Mouse (Mus musculus): Measurements from ENCODE around the gene Ddit4. TPM values are rescaled to one million over a fixed set of nuclear protein-coding genes. Genes with fewer than 3 reads are reported as not detected.
A peak's percentile ranks its signal among the peaks of the same experiment; 100 is the strongest.

Ddit4 gene
- polyA plus RNA-seq, 1 experiment from 2014 or later: 5.2 TPM

DNA sequence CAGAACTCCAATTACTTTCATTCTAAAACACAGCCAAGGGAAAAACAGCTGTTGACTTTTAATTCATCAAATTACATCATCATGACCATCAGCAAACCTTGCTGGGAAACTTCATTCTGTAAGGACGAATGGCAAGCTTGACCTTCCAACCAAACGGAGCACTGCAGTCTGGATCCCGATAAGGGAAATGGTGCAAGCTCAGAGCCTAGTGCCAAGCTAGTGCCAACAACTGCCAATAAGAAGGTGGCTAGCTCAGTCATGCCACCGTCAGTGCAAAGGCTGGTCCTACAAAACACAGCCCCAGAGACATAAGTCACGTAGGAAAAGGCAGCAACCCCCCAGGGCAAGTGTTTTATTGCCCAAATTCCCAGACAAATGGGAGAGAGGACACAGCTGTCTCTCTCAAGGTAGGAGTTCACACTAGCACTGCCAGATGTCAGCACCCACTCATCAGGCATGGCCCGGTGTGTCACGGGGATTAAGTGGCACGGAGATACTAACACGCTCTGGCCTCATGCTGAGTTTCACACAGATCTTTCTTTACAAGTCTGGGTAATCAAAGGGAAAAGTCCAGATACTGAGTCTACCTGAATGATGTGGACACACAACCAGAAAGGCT lies 39.7 kb upstream of the Ddit4 start:
- no peak overlapping the region for H3K27ac ChIP-seq (ENCODE audit: low read depth)
- H3K9ac ChIP-seq (replicated peaks): no peak overlapping the region
- peaks cover 67% of the 10 kb centered on the region for H3K36me3 ChIP-seq (replicated peaks; ENCODE audit: insufficient read depth, low read length)
- TF ChIP-seq EP300 (IDR thresholded peaks at IDR 0.05; ENCODE audit: low read depth): no peak
- TF ChIP-seq CTCF (IDR thresholded peaks at IDR 0.05; ENCODE audit: low read depth): no peak
- ATAC-seq: no peak
- H3K4me1 ChIP-seq (ENCODE audit: insufficient read depth): no peaks in the 10 kb centered on the region
- no peak overlapping the region for H3K4me3 ChIP-seq (ENCODE audit: low read depth, low read length)
- no peak for DNase-seq
- no peak overlapping the region for H3K4me2 ChIP-seq (ENCODE audit: low read depth, low read length)
- no peaks in the 10 kb centered on the region for H3K27me3 ChIP-seq (ENCODE audit: insufficient read depth, low read length)
- WGBS (ENCODE audit: insufficient replicate concordance): 88% methylated on average over 9 of the region's 9 CpGs
- no peaks in the 10 kb centered on the region for H3K9me3 ChIP-seq (ENCODE audit: low read length)

DNA sequence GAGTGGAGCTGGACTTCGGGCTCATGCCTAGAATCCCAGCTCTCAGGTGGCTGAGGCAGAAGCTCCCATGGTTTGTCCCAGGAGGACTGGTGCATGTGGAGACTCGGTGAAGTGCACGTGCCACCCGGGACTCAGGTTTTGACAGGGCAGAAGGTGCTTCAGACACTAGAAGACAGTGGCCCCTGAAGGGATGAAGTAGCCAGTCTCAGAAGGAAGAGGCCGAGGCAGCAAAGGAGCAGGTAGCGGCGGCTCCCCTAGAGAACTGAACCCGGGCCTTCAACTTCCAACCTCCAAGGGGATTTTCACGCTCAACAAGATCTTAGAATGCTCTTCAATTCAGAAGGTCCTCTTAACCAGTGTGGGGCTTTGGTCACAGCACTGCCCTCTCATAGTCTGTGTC lies 38.8 kb upstream of the Ddit4 start:
- Histone ChIP-seq H3K4me2 (ENCODE audit: low read depth, low read length) (no peak overlapping the region), H3K4me3 (ENCODE audit: low read depth, low read length) (no peak overlapping the region), H3K9me3 (ENCODE audit: low read length) (no peaks in the 10 kb centered on the region), H3K4me1 (ENCODE audit: insufficient read depth) (no peaks in the 10 kb centered on the region), H3K27ac (ENCODE audit: low read depth) (no peak overlapping the region), H3K9ac (replicated peaks) (no peak overlapping the region), H3K27me3 (ENCODE audit: insufficient read depth, low read length) (no peaks in the 10 kb centered on the region), H3K36me3 (replicated peaks; ENCODE audit: insufficient read depth, low read length) (peaks cover 66% of the 10 kb centered on the region)
- 89% methylated on average over 9 of the region's 9 CpGs for WGBS (ENCODE audit: insufficient replicate concordance)
- DNase-seq (no peak), ATAC-seq (no peak)
- TF ChIP-seq CTCF (IDR thresholded peaks at IDR 0.05; ENCODE audit: low read depth): no peak
- no peak for TF ChIP-seq EP300 (IDR thresholded peaks at IDR 0.05; ENCODE audit: low read depth)

DNA sequence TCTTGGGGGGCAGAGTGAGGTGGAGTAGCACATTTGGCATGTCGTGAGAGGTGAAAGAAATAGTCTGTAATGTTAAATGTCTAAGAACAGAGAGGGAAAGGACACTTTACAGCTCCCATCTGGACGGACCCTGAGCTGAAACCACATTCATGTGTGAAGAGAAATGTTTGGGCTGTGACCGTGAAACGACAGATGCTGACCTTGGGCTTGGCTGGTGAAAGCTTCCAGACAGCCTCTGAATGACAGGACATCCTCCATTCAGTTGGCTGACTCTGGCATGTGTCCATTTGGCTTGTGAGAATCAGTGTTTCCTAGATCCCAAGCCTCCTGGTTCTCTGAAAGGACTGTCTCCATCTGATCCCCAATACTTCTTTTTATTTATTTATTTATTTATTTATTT lies 36.4 kb upstream of the Ddit4 start:
- H3K4me2 ChIP-seq (ENCODE audit: low read depth, low read length): no peak overlapping the region
- 83% methylated on average over 4 of the region's 4 CpGs for WGBS (ENCODE audit: insufficient replicate concordance)
- ATAC-seq (no peak), DNase-seq (no peak)
- TF ChIP-seq CTCF (IDR thresholded peaks at IDR 0.05; ENCODE audit: low read depth) (no peak), EP300 (IDR thresholded peaks at IDR 0.05; ENCODE audit: low read depth) (no peak)
- H3K27ac ChIP-seq (ENCODE audit: low read depth): no peak overlapping the region
- no peaks in the 10 kb centered on the region for H3K4me1 ChIP-seq (ENCODE audit: insufficient read depth)
- H3K27me3 ChIP-seq (ENCODE audit: insufficient read depth, low read length): no peaks in the 10 kb centered on the region
- no peak overlapping the region for H3K4me3 ChIP-seq (ENCODE audit: low read depth, low read length)
- no peak overlapping the region for H3K9ac ChIP-seq (replicated peaks)
- no peaks in the 10 kb centered on the region for H3K9me3 ChIP-seq (ENCODE audit: low read length)
- peaks cover 58% of the 10 kb centered on the region for H3K36me3 ChIP-seq (replicated peaks; ENCODE audit: insufficient read depth, low read length)

DNA sequence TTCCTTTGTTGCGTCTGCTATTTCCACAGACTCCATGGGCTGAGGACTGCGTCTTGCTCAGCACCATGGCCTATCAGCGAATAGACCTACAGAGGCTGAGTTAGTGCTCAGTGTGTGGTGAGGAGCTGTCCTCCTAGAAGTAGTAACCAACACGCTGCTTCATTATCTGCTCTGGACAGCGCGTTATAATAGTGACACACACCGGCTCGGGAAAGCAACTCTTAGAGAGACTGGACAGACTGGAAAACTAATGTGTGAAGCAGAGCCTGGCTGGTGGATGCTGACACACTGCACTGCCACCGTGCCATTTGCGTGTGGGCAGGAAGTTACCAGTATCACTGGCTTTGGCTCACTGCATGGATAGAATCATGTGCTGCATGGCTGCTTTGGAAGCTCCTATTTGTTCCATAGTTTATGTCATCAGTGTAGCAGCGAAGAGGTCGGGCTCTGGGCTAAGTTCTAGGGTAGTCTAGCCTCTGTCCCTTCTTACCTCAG lies 30.8 kb upstream of the Ddit4 start:
- no peak overlapping the region for H3K4me3 ChIP-seq (ENCODE audit: low read depth, low read length)
- H3K27ac ChIP-seq (ENCODE audit: low read depth): 0 out of 2 replicates have a peak overlapping the region, but pooled peaks have one; percentile 84
- DNase-seq (peak; percentile 15), ATAC-seq (no peak)
- H3K4me2 ChIP-seq (ENCODE audit: low read depth, low read length): no peak overlapping the region
- TF ChIP-seq CTCF (IDR thresholded peaks at IDR 0.05; ENCODE audit: low read depth) (no peak), EP300 (IDR thresholded peaks at IDR 0.05; ENCODE audit: low read depth) (no peak)
- H3K36me3 ChIP-seq (replicated peaks; ENCODE audit: insufficient read depth, low read length): peaks cover 19% of the 10 kb centered on the region
- H3K27me3 ChIP-seq (ENCODE audit: insufficient read depth, low read length): no peaks in the 10 kb centered on the region
- WGBS (ENCODE audit: insufficient replicate concordance): 72% methylated on average over 12 of the region's 12 CpGs
- H3K9ac ChIP-seq (replicated peaks): no peak overlapping the region
- no peaks in the 10 kb centered on the region for H3K9me3 ChIP-seq (ENCODE audit: low read length)
- H3K4me1 ChIP-seq (ENCODE audit: insufficient read depth): peaks cover 40% of the 10 kb centered on the region

DNA sequence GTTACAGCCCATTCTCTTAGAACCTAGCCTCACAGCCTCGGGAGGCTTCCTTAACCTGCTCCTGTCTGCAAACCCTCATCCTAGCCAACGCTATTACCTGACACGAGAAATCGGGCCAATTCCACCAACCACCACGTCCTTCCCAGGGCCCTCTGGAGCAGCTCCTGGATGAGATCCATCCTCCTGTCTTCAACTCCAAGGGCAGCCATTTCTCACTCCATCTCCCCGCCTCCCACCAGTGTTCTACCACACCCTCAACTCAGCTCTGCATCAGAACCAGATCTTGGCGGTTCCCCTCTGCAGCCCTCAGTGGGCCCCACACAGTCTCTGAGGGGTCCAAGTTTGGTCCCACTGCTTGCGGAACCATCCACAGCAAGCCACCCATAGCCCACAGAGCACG lies 30.2 kb upstream of the Ddit4 start:
- peaks cover 14% of the 10 kb centered on the region for H3K36me3 ChIP-seq (replicated peaks; ENCODE audit: insufficient read depth, low read length)
- H3K9ac ChIP-seq (replicated peaks): no peak overlapping the region; the same call in 1 of the 2 replicates
- TF ChIP-seq EP300 (IDR thresholded peaks at IDR 0.05; ENCODE audit: low read depth) (no peak), CTCF (IDR thresholded peaks at IDR 0.05; ENCODE audit: low read depth) (no peak)
- ATAC-seq: no peak
- WGBS (ENCODE audit: insufficient replicate concordance): 77% methylated on average over 9 of the region's 9 CpGs
- peaks cover 40% of the 10 kb centered on the region for H3K4me1 ChIP-seq (ENCODE audit: insufficient read depth)
- H3K27me3 ChIP-seq (ENCODE audit: insufficient read depth, low read length): no peaks in the 10 kb centered on the region
- no peaks in the 10 kb centered on the region for H3K9me3 ChIP-seq (ENCODE audit: low read length)
- H3K4me3 ChIP-seq (ENCODE audit: low read depth, low read length): no peak overlapping the region
- H3K4me2 ChIP-seq (ENCODE audit: low read depth, low read length): no peak overlapping the region
- H3K27ac ChIP-seq (ENCODE audit: low read depth): peak overlapping the region; percentile 84
- peak; percentile 14 for DNase-seq

DNA sequence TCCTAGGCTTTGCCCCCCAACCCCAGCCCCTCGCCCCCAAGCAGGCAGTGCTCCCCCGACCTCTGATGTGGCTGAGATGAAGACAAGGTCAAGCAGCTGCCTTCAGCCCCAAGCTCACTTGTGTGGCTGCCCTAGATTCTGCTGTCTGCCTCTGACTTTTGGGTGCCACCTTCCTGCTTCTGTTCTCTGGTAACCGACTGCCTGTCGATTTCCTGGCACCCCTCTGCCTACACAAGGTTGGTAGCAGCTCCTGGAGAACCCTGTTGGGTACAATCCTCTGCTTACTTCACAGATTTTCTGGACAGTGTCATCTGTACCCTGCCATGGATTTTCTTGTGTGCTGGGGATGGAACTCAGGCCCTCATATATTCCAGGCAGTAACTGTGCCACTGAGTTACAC lies 29.7 kb upstream of the Ddit4 start:
- WGBS (ENCODE audit: insufficient replicate concordance): 33% methylated on average over 4 of the region's 4 CpGs
- no peak for TF ChIP-seq CTCF (IDR thresholded peaks at IDR 0.05; ENCODE audit: low read depth)
- no peak for ATAC-seq

More for the DNA sequence above, 29.7 kb upstream of the Ddit4 start:
- Histone ChIP-seq H3K4me2 (ENCODE audit: low read depth, low read length) (no peak overlapping the region), H3K9me3 (ENCODE audit: low read length) (no peaks in the 10 kb centered on the region), H3K36me3 (replicated peaks; ENCODE audit: insufficient read depth, low read length) (peaks cover 11% of the 10 kb centered on the region; the same call in 1 of the 2 replicates), H3K27ac (ENCODE audit: low read depth) (peak overlapping the region; percentile 84), H3K9ac (replicated peaks) (peak overlapping the region; percentile 6; the same call in 1 of the 2 replicates), H3K4me1 (ENCODE audit: insufficient read depth) (peaks cover 40% of the 10 kb centered on the region), H3K27me3 (ENCODE audit: insufficient read depth, low read length) (no peaks in the 10 kb centered on the region), H3K4me3 (ENCODE audit: low read depth, low read length) (no peak overlapping the region)
- no peak for DNase-seq
